Mouse (Mus musculus) lung, adult 2 months (tissue): ENCODE data around the gene 1700001C19Rik. TPM values are rescaled to one million over a fixed set of nuclear protein-coding genes. Genes with fewer than 3 reads are reported as not detected.

Source experiments
- DNase-seq: peaks from one replicate; pipeline ENCODE4 v3.0.0; 2022
- H3K4me1 ChIP-seq: fragments of 200-500 bp; 2 replicates; pipeline ENCODE4 v1.6.1; 2011; ENCODE audit warnings: low read length; ENCODE audit not compliant: control insufficient read depth, insufficient read depth
- H3K4me3 ChIP-seq: fragments of 200-500 bp; replicated peaks from 2 replicates; pipeline ENCODE3; 2011; ENCODE audit warnings: low read depth, mild to moderate bottlenecking, control low read depth, low read length; ENCODE audit errors: extremely low read depth
- CTCF ChIP-seq: fragments of 200-500 bp; IDR thresholded peaks from 2 replicates; pipeline ENCODE4 v1.5.1; 2011; ENCODE audit warnings: mild to moderate bottlenecking, low read length, control low read depth; ENCODE audit not compliant: insufficient read depth
- POLR2A ChIP-seq: fragments of 200-500 bp; IDR thresholded peaks from 2 replicates; pipeline ENCODE4 v1.6.1; 2011; ENCODE audit warnings: low read depth, mild to moderate bottlenecking, control low read depth, low read length, borderline replicate concordance; ENCODE audit errors: extremely low read depth
- WGBS: fragments of 180-500 bp; shearing (Covaris S2); methylation state at CpG from one replicate; pipeline ENCODE4 v1.1.7; 2018; 5-methylcytosine and 5-hydroxymethylcytosine counted together
- polyA plus RNA-seq: library from polyadenylated mRNA; depleted of rRNA; stranded (reverse); fragments of >200 nt; gene quantifications from 2 replicates; pipeline ENCODE4 v1.2.3, GENCODE M21; 2012

1700001C19Rik gene
- polyA plus RNA-seq, 1 experiment = 0.14 TPM

GRCm38 (mm10) chr17:47408558-47408898 lies 28.6 kb downstream of the 1700001C19Rik start:
- Histone ChIP-seq H3K4me1 (no peaks in the 10 kb centered on the region), H3K4me3 (no peak overlapping the region)
- DNase-seq = peak; percentile 70
- 18% methylated on average over 8 of the region's 8 CpGs for WGBS
- TF ChIP-seq CTCF (peak; percentile 73), POLR2A (no peak)

- Histone ChIP-seq H3K4me1 (no peaks in the 10 kb centered on the region), H3K4me3 (no peak overlapping the region)
- WGBS = 58% methylated on average over 10 of the region's 10 CpGs
- no peak for TF ChIP-seq CTCF
- no peak for TF ChIP-seq POLR2A
- no peak for DNase-seq
These were observed 29.2 kb downstream of the 1700001C19Rik start for GRCm38 (mm10) chr17:47407717-47408557.

GRCm38 (mm10) chr17:47400451-47400850 lies 36.7 kb downstream of the 1700001C19Rik start, which contains the start of gene Guca1a:
TSS of gene Guca1a (minus strand) at chr17:47400584.
- no peak for DNase-seq
- WGBS = 58% methylated on average over 10 of the region's 10 CpGs
- Histone ChIP-seq H3K4me3 (no peak within 1 kb of the TSS), H3K4me1 (no peaks in the 10 kb centered on the region)
- no peak for TF ChIP-seq POLR2A
- TF ChIP-seq CTCF = no peak

- H3K4me3 ChIP-seq = no peak overlapping the region
- DNase-seq = no peak
- TF ChIP-seq POLR2A (no peak), CTCF (no peak)
- 83% methylated on average over 8 of the region's 8 CpGs for WGBS
- peaks cover 2% of the 10 kb centered on the region; the same call in 1 of the 2 replicates for H3K4me1 ChIP-seq
These were observed 38.1 kb downstream of the 1700001C19Rik start for GRCm38 (mm10) chr17:47399091-47399490.

- 2% methylated on average over 20 of the region's 20 CpGs for WGBS
These were observed 41.7 kb downstream of the 1700001C19Rik start for GRCm38 (mm10) chr17:47395376-47395913.

GRCm38 (mm10) chr17:47394223-47394869 lies 42.8 kb downstream of the 1700001C19Rik start:
- peaks cover 2% of the 10 kb centered on the region; the same call in 1 of the 2 replicates for H3K4me1 ChIP-seq
- peak overlapping the region; percentile 31 for H3K4me3 ChIP-seq
- DNase-seq = peak; percentile 7
- WGBS = 10% methylated on average over 24 of the region's 24 CpGs
- TF ChIP-seq POLR2A (no peak), CTCF (no peak)

More at GRCm38 (mm10) chr17:47395376-47395913, 41.7 kb downstream of the 1700001C19Rik start:
- Histone ChIP-seq H3K4me3 (peak overlapping the region; percentile 73), H3K4me1 (peaks cover 2% of the 10 kb centered on the region; the same call in 1 of the 2 replicates)
- TF ChIP-seq CTCF (no peak), POLR2A (peak; percentile 13; the same call in 1 of the 2 replicates)
- peak; percentile 60 for DNase-seq

GRCm38 (mm10) chr17:47386649-47387048 lies 50.5 kb downstream of the 1700001C19Rik start:
- TF ChIP-seq CTCF (peak; percentile 81), POLR2A (no peak)
- 57% methylated on average over 4 of the region's 4 CpGs for WGBS
- peak; percentile 51 for DNase-seq
- Histone ChIP-seq H3K4me1 (no peaks in the 10 kb centered on the region), H3K4me3 (no peak overlapping the region)

GRCm38 (mm10) chr17:47385145-47385544 lies 52.0 kb downstream of the 1700001C19Rik start, which contains the start of gene Guca1b:
TSS of gene Guca1b (plus strand) at chr17:47385393.
- no peak for DNase-seq
- 35% methylated on average over 10 of the region's 10 CpGs for WGBS
- H3K4me1 ChIP-seq = no peaks in the 10 kb centered on the region
- H3K4me3 ChIP-seq = no peak within 1 kb of the TSS
- TF ChIP-seq CTCF (no peak), POLR2A (no peak)

GRCm38 (mm10) chr17:47384064-47384463 lies 53.1 kb downstream of the 1700001C19Rik start:
- H3K4me1 ChIP-seq = no peaks in the 10 kb centered on the region
- no peak overlapping the region for H3K4me3 ChIP-seq
- 93% methylated on average over 3 of the region's 3 CpGs for WGBS
- no peak for DNase-seq
- TF ChIP-seq CTCF (no peak), POLR2A (no peak)

- WGBS = 75% methylated on average over 4 of the region's 4 CpGs
- H3K4me1 ChIP-seq = no peaks in the 10 kb centered on the region
- TF ChIP-seq CTCF (no peak), POLR2A (no peak)
These were observed 53.9 kb downstream of the 1700001C19Rik start for GRCm38 (mm10) chr17:47383266-47383665.

More at GRCm38 (mm10) chr17:47383266-47383665, 53.9 kb downstream of the 1700001C19Rik start:
- H3K4me3 ChIP-seq = no peak overlapping the region
- no peak for DNase-seq
